8 mouse cellular contexts compared by ENCODE assay signal in the genomic region with DNA sequence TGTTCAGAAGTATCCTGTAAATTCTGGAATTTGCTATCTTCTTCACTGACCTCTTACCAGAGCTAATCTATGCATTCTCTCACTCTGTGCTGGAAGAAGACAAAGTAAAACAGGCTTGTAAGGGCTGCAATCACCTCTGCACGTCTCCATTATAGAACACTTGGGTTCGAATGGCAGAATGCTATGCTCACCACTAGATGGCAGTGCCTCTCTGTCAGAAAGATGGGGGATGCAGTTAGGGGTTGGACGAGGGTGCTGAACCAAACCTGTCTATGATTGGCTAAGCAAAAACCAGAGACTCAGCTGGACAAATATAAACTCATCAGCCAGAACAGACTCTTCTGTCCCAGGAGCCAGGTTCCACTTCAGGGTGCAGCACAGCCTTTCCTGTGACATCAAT.
DNase-seq lines count a peak whose midpoint lies in the region; ATAC-seq and TF ChIP-seq lines count a peak whose summit lies in the region.
"Not testable (repeated sequence)": the region's sequence is repeated elsewhere in the genome, so short reads cannot be mapped to it uniquely, and the experiment has no call there.

No protein-coding gene starts in this region.

- not testable (repeated sequence) for TF ChIP-seq POLR2A in bone marrow, adult 2 months (IDR thresholded peaks at IDR 0.05; ENCODE audit: borderline replicate concordance, control insufficient read depth, low read depth, low read length); kidney, adult 2 months (IDR thresholded peaks at IDR 0.05; ENCODE audit: low read depth, low read length)

- not testable (repeated sequence) for H3K4me1 ChIP-seq in bone marrow, adult 2 months (ENCODE audit: control insufficient read depth, insufficient read depth, low read length); kidney, adult 2 months (ENCODE audit: control insufficient read depth, insufficient read depth, low read length); liver, embryonic 14.5 days (replicated peaks; ENCODE audit: control insufficient read depth in 2 of 2, insufficient read depth in 2 of 2, low read length in 1 of 2); midbrain, embryonic 14.5 days (ENCODE audit: control insufficient read depth, insufficient read depth, low read length)

- H3K27ac ChIP-seq in bone marrow, adult 2 months (ENCODE audit: control insufficient read depth, insufficient read depth, low read depth, low read length, poor library complexity); kidney, adult 2 months (ENCODE audit: insufficient read depth, low read depth, low read length); liver, embryonic 14.5 days; midbrain, embryonic 14.5 days (replicated peaks; ENCODE audit: low read depth, low read length): not testable (repeated sequence)

- not testable (repeated sequence) for H3K4me3 ChIP-seq in bone marrow, adult 2 months (replicated peaks; ENCODE audit: control insufficient read depth, low read depth, low read length); kidney, adult 2 months (ENCODE audit: insufficient read depth, low read depth, low read length); liver, embryonic 14.5 days (ENCODE audit: insufficient read depth in 1 of 2, low read depth in 2 of 2, low read length in 2 of 2); midbrain, embryonic 14.5 days (replicated peaks; ENCODE audit: low read depth, low read length)

- TF ChIP-seq CTCF in bone marrow, adult 2 months (IDR thresholded peaks at IDR 0.05; ENCODE audit: control insufficient read depth, insufficient read depth, low read length): peak; percentile 29; the same call in 1 of the 2 replicates
- 0 out of 2 replicates have a peak, but pooled peaks have one; percentile 9 for TF ChIP-seq CTCF in kidney, adult 2 months (conservative IDR thresholded peaks at IDR 0.05; ENCODE audit: insufficient read depth, insufficient read length, low read depth, low read length)
- peak; percentile 75 for TF ChIP-seq CTCF in liver, embryonic 14.5 days (IDR thresholded peaks at IDR 0.05; ENCODE audit: low read depth)

- DNase-seq in embryo, embryonic 9.5 days (ENCODE audit: extremely low spot score): peak; percentile 6
- not testable (repeated sequence) for DNase-seq in kidney, adult 2 months; liver, embryonic 14.5 days (ENCODE audit: low read depth in 3 of 3, low spot score in 3 of 3)
- peak; percentile 50 for DNase-seq in midbrain, embryonic 14.5 days
- DNase-seq in thymus, postnatal 14 days: peak; percentile 47

- not testable (repeated sequence) for H3K9ac ChIP-seq in liver, embryonic 14.5 days (replicated peaks); midbrain, embryonic 14.5 days (replicated peaks; ENCODE audit: low read length)

- not testable (repeated sequence) for H3K27me3 ChIP-seq in kidney, adult 2 months (replicated peaks; ENCODE audit: control insufficient read depth, insufficient read depth, low read length); liver, embryonic 14.5 days (ENCODE audit: control insufficient read depth, insufficient read depth, low read length); midbrain, embryonic 14.5 days (ENCODE audit: control insufficient read depth, insufficient read depth, low read length)

- TF ChIP-seq EP300 in liver, embryonic 14.5 days (IDR thresholded peaks at IDR 0.05; ENCODE audit: low read depth): not testable (repeated sequence)

- WGBS in bone marrow, adult 2 months: 2% methylated on average over 3 of the region's 3 CpGs
- WGBS in kidney, adult 2 months: no CpG with 5 or more reads among the region's 3 CpGs
- 12% methylated on average over 3 of the region's 3 CpGs for WGBS in liver, embryonic 14.5 days (ENCODE audit: insufficient replicate concordance)
- 17% methylated on average over 3 of the region's 3 CpGs for WGBS in midbrain, embryonic 14.5 days

- not testable (repeated sequence) for H3K9me3 ChIP-seq in liver, embryonic 14.5 days (ENCODE audit: control insufficient read depth, low read length); midbrain, embryonic 14.5 days (ENCODE audit: control insufficient read depth, low read length)

- H3K4me2 ChIP-seq in liver, embryonic 14.5 days (ENCODE audit: low read depth); midbrain, embryonic 14.5 days (ENCODE audit: low read length): not testable (repeated sequence)

- not testable (repeated sequence) for H3K36me3 ChIP-seq in kidney, adult 2 months (ENCODE audit: control insufficient read depth, insufficient read depth, low read length); liver, embryonic 14.5 days (replicated peaks; ENCODE audit: control insufficient read depth, insufficient read depth, low read depth); midbrain, embryonic 14.5 days (ENCODE audit: control insufficient read depth, insufficient read depth, low read length)

- peak; percentile 50 for ATAC-seq in CD4-positive, CD25-positive, alpha-beta regulatory T cell, adult 4 months
- ATAC-seq in granulocyte monocyte progenitor cell, adult 5-6 weeks (replicated peaks; ENCODE audit: poor library complexity, severe bottlenecking): peak; percentile 75
- ATAC-seq in liver, embryonic 14.5 days (ENCODE audit: insufficient read depth): peak; percentile 62; the same call in 1 of the 2 replicates
- ATAC-seq in midbrain, embryonic 14.5 days (ENCODE audit: low FRiP score, low TSS enrichment): 0 out of 2 replicates have a peak, but pooled peaks have one; percentile 37

Comparison
In these comparisons a context has a peak if more than half of its experiments do, and no peak if none do; other contexts are left out.
1. CTCF ChIP-seq: peak in every context shown above with its lines; median percentile 75 in liver, embryonic 14.5 days; 29 in bone marrow, adult 2 months; 9 in kidney, adult 2 months.